Mouse (Mus musculus) spleen, adult 18-20 months (tissue): Measurements from ENCODE around the gene Abca7.
"Not testable (repeated sequence)": the region's sequence is repeated elsewhere in the genome, so short reads cannot be mapped to it uniquely, and the experiment has no call there.

Source experiments
- DNase-seq, 2 experiments: peaks; one replicate each; pipeline ENCODE4 v3.0.0; 2022; ENCODE audit warnings: mixed read lengths in 2 of 2

Abca7 gene

GRCm38 (mm10) chr10:80023758-80024157 lies 27.5 kb downstream of the Abca7 start:
- DNase-seq: no peak

- DNase-seq: peak; percentile 62 to 71
Observed at GRCm38 (mm10) chr10:80024229-80025043, 28.1 kb downstream of the Abca7 start.

GRCm38 (mm10) chr10:80025044-80025347 lies 28.7 kb downstream of the Abca7 start:
- no peak for DNase-seq

DNA sequence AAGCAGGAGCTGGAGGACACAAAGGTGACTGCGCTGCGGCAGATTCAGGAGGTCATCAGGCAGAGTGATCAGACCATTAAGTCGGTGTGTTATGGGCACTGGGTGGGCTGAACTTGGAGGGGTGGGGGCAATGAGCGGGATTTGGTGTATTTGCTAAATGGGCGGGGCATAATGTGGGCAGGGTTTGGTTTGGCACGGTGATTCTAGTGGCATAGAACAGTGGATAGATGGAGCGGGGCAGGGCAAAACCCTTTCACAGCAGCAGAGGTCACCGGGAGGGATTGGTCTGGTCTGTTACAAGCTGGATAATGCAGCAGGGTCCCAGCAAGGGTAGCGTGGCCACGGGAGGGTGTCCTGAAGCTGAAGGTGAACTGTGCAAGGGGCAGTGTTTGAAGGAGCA lies 29.2 kb downstream of the Abca7 start:
- DNase-seq: no peak

- DNase-seq: peak in 1 of 2 experiments; percentile 48
Observed at GRCm38 (mm10) chr10:80025889-80026288, 29.6 kb downstream of the Abca7 start.

GRCm38 (mm10) chr10:80027681-80028520 lies 31.6 kb downstream of the Abca7 start:
- DNase-seq: no peak

DNA sequence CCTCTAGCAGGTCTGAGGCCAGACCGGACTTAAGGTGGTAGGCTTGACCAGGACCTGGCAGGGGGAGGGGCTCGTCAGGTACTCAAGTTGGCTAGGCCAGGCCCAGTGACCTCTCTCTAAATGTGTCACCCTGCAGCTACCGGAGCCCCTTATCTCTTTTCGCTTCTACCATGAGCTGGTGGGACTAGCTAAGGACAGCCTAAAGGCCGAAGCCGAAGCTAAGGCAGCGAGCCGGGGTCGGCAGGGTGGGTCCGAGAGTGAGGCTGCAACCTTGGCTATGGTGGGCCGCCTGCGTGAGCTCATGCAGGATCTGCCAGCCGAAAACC lies 32.2 kb downstream of the Abca7 start:
- no peak for DNase-seq

GRCm38 (mm10) chr10:80030191-80030590 lies 33.9 kb downstream of the Abca7 start:
- no peak for DNase-seq

DNA sequence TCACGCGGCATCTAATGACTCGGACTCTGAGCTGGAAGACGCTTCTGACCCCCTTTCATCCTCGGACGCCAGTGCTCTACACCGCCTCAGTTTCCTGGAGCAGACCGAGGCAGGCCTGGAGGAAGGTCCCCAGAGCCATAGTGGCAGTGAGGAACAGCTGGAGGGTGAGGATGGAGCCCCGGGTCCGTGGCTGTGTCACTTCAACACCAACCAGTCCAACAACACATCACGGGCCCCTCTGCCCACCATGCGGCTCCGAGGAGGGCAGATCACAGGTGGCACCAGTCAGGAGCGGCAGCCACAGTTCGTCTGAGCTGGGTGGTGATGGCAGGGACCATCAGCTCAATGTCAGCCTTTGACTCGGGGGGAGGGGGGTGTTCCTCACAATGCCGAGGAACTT lies 34.4 kb downstream of the Abca7 start:
- DNase-seq: no peak

GRCm38 (mm10) chr10:80032799-80033480 lies 36.6 kb downstream of the Abca7 start:
- peak; percentile 77 to 83 for DNase-seq

GRCm38 (mm10) chr10:80033511-80034391 lies 37.5 kb downstream of the Abca7 start:
- DNase-seq: peak in 1 of 2 experiments; percentile 29

DNA sequence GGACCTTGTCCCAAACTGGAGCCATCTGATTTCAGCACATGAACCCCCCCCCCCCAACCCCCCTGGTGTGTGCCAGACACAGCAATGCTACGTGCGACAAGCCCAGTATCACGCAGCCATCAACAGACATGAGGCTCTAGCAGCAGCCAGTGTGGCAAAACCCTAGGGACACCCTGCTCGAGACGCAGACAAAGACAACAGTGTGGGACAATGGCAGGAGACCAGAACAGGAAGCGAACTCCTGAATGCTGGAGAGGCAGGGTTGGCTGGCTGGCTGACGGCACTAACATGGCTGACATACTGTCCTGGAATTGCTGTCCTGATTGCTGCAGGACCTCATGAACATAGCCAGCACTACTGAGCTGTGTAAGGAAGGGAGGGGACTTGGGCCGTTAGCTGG lies 38.9 kb downstream of the Abca7 start:
- no peak for DNase-seq

GRCm38 (mm10) chr10:80035686-80036085 lies 39.4 kb downstream of the Abca7 start:
- DNase-seq: no peak

- no peak for DNase-seq
Observed at GRCm38 (mm10) chr10:80036832-80037231, 40.5 kb downstream of the Abca7 start.

DNA sequence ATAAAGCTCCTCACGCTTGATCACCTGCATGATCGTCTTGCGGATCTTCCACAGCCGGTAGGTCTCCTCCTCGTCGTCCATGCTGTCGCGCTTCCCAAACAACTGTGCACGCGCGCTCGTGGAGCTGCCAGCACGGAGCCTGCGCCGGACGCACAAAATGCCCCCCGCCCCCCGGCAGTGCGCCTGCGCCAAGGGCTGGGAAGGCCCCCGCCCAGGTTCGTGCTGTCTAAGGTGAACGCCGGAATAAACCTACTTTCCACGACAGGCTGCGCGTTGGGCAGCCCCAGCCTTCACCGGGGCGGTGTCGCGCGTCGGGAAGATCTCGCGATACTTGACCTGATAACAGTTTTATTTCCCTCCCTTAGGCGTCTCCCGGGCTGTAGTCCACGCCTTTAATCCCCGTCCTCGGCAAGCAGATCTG lies 43.3 kb downstream of the Abca7 start, which contains the start of gene Polr2e:
TSS of gene Polr2e (minus strand) at position 237 of the 421 bp plus-strand sequence.
- DNase-seq: peak; percentile 95 to 96

GRCm38 (mm10) chr10:80041409-80042060 lies 45.2 kb downstream of the Abca7 start:
- not testable (repeated sequence) for DNase-seq

DNA sequence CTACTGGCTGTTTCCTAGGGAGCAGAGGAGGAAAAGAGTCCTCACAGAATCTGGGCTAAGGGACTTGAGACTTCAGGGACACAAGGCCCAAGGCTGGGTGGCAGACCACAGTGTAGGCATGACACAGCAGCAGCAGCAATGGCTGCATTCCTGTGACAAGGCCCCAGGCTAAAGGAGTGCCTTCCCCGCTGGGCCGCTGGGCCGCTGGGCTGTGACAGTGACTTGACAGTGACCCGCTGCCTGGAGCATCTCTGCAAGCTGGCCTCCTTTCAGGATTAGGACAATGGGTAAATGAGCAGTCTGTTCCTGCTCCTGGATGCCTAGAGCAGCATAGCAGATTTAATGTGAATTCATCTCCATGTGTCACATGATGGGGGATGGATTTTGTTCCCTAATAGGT lies 47.8 kb downstream of the Abca7 start:
- no peak for DNase-seq

DNA sequence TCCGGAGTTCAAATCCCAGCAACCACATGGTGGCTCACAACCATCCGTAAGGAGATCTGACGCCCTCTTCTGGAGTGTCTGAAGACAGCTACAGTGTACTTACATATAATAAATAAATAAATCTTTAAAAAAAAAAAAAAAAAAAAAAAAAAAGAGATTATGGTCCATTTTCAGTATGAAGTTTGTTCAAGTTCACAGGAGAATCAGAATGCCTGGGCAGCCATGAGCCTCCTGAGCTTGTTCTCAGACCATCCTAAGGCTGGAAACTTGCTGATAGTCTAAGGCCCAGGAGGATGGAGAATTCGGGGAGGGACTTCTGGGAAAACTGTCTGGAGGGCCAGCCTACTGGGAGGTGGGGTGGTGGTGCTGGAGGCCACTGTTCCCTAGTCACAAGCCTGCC lies 49.1 kb downstream of the Abca7 start:
- not testable (repeated sequence) for DNase-seq

DNA sequence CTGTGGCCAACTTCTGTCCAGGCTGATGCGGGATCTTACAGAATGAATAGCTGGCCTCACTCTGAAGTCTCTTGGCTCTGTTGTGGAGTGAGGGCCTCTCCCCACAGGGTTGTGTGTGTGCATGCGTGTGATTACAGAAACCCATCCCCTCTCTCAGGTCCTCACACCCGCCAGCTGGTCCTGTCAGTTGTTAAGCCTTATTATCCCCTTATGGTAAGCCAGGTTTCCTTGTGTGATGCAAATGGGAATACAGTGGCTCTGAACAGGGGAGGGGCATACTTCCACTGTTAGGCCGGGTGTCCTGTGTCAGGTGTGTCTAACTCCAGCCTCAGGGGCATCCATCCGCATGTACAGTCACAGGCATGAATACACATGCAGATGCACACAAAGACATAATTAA lies 49.5 kb downstream of the Abca7 start:
- DNase-seq: no peak

DNA sequence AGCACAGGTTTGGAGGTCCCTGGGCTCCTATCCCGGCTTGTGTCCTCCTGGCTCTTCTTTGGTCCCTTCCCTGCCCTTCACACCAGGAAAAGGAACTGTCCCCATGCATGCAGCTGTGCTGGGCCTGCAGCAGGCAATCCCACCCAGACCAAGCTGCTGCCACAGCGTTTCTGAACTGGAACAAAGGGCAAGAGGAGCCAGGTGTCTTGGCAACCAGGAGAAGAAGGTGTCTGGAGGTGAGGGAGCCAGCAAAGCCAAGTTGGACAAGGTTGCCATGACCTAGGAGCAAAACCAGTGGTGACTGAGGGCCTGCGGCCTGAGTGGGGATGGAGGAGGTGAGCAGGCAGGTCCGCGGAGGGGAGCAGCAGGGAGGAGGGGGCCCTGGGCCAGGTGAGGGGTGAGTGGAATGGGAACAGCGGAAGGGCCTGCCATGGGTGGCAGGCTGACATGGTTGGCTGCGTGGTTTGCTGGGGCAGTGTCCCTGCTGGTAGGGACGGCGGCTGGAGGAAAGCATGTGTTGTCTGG lies 50.8 kb downstream of the Abca7 start, which contains the start of gene Gpx4:
TSS of gene Gpx4 (plus strand) at position 126 of the 525 bp plus-strand sequence.
- DNase-seq: no peak

DNA sequence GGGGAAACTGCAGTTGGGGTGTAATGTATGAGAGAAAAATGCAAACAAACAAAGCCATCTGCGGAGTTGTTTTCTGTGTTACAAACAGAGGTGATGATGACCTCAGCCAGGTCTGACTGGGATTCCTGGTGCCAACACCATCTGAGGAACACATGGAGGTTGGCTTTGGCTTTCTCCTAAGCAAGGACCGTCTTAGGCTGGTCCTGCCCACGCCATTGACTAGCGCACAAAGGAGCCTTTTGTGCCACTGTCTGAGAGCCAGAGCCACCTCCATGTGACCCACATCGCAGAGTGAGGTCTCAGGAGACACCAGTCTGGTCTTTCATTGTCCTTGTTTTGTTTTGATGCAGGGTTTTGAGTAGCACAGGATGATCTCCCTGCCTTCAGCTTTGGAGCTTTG lies 52.1 kb downstream of the Abca7 start:
- DNase-seq: no peak

GRCm38 (mm10) chr10:80048834-80049233 lies 52.5 kb downstream of the Abca7 start:
- no peak for DNase-seq
